Mouse (Mus musculus) urinary bladder, adult 2 months (tissue): ENCODE measurements at regions not wholly inside any gene's neighbourhood (a gene's known extent, or its start where the extent isn't known, plus 50 kb on each side); places are given as distances from the start of the nearest gene placed in this dataset.
"Not testable (repeated sequence)": the region's sequence is repeated elsewhere in the genome, so short reads cannot be mapped to it uniquely, and the experiment has no call there.

Source experiments
- DNase-seq: peaks from one replicate; pipeline ENCODE4 v3.0.0; 2022; ENCODE audit warnings: low spot score

DNA sequence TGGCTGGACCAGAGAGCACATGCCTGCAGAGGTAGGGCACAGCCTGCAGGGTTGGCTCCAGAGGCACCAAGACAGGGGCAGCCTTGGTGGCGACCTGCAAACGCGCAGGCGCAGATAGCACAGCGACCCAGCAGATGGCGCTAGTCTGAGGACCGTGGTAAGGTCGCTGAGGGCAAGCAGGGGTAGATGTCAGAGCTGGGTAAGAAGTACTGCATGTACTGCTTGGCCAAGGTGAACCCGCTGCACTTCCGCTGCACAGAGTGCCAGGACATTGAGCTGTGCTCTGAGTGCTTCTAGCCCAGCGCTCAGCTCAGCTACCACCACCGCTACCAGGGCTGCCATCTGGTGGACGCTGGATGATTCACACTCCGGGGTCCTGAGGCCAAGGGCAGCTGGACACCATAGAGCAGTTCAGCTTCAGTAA lies 68.3 kb downstream of the Hsp90b1 start:
- DNase-seq = peak; percentile 60

DNA sequence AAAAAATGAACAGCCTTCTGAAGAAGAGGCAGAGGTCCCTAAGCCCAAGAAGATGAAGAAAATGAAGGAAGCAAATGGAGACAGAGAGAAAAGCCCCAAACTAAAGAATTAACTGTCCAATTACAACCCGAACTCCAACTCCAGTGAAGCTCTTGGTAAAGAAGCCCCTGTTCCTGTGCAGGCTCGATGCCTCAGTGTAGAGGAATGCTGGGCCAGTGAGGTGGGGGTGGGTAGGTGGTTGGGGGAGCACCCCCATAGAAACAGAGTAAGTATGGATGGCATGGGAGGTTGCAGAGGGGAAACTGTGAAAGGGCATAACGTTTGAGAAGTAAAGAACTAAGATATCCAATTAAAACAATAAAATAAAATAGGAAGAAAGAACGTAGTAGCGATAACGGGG lies 68.8 kb downstream of the Hsp90b1 start:
- not testable (repeated sequence) for DNase-seq

DNA sequence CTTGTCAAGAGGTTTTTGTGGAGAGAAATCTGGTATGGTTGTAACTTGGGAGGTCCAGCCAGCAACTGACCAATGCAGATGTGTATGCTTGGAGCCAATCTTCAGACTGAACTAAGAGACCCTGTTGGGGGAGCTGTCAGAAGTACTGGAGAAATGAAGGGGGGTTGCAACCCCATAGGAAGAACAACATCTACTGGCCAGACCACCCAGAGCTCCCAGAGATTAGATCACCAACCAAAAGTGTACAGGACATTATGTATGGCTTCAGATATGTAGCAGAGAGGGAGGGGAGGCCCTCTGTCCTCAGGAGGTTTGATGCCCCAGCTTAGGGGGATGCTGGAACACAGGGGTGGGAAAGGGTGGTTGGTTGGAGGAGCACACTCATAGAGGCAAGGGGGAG lies 78.6 kb downstream of the Hsp90b1 start:
- not testable (repeated sequence) for DNase-seq

DNA sequence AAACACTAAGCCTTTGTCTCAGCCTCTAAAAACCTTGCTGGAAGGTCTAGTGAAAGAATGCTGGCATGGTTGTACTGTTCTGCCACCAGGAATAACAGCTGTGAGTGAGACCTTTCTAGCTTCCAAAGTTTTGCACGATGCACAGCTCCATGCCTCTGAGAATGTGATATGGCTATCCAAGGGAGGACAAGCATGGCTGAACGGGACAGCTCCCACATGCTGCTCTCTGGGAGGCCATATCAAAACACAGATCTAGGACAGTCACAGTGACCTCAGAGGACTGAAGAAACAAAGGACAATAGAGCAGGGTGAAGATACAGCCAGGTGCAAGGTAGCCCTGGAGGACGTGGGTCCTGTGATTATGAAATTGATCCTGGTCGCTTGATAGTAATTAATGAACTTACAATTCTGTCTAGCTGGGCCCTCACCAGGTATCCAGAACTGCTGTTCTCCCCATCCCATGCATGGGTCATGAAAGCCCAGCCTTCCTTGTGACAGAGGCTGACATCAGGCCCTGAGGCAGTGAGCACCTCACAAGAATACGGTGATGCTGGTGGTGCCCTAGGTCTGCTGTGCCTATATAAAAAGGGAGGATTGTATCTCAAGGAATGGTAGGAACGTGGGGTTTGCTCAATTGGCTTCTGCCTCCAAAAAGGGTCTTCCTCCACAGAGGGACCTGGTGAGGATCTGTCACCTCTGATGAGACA lies 87.2 kb downstream of the Hsp90b1 start:
- not testable (repeated sequence) for DNase-seq

DNA sequence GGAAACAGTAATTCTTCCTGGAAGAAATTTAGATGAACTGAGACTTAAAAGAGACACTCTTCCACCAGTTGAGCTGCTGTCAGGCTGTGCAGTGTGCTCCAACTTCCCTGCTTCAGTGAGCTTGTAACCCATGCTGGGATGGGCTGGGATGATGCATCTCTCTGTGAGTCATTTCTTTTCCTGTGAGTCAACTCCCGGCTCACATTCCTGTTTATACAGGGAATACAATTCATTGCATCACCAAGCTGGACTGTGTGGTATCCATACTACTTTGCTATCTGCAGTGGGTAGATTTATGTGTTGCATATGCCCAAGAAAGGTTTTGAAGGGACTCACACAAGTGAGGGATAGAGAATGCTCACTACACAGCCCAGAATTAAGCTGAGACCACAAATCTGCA lies 93.0 kb downstream of the Hsp90b1 start:
- DNase-seq = not testable (repeated sequence)

DNA sequence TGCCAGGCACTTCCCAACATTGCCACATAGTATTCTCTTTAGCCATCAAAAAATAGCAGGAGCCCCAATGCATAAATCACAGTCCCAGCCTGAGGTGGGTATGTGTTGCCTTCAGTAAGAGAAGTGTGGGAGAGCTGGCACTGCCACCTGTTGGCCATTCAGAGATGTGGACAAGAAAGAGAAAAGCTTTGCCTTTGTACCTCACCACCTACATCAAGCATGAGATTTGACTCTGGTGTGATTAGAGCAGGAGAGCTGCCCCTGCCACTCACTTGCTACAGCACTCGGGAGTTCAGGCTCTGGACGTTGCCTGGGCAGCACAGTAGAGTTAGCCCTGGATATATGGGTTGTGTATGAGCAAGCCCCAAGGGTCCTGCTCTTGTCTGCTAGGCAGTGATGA lies 95.3 kb downstream of the Hsp90b1 start:
- DNase-seq = not testable (repeated sequence)

DNA sequence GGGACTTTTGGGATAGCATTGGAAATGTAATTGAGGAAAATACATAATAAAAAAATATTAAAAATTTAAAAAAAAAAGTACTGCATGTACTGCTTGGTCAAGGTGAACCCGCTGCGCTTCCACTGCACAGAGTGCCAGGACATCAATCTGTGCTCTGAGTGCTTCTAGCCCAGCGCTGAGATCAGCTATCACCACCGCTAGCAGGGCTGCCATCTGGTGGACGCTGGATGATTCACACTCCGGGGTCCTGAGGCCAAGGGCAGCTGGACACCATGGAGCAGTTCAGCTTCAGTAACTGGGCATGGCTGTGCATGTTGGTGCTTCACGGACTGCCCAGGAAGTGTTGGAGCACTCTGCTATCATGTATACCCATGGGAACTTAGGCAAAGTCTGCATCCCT lies 102.1 kb upstream of the Syn3 start:
- DNase-seq = not testable (repeated sequence)

DNA sequence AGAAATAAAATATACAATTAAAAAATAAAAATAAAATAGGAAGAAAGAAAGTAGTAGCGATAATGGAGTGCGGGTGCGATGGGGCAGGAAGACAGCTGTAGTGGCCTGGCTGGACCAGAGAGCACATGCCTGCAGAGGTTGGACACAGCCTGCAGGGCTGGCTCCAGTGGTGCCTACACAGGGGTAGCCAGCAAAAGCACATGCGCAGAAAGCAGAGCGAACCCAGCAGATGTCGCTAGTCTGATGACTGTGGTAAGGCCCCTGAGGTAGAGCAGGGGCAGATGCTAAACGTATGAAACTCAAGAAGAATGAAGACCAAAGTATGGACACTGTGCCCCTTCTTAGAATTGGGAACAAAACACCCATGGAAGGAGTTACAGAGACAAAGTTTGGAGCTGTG lies 101.3 kb upstream of the Syn3 start:
- not testable (repeated sequence) for DNase-seq

DNA sequence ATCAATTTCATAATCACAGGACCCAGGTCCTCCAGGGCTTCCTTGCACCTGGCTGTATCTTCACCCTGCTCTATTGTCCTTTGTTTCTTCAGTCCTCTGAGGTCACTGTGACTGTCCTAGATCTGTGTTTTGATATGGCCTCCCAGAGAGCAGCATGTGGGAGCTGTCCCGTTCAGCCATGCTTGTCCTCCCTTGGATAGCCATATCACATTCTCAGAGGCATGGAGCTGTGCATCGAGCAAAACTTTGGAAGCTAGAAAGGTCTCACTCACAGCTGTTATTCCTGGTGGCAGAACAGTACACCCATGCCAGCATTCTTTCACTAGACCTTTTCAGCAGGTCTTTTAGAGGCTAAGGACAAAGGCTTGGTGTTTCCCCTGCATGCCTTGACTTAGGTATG lies 91.5 kb upstream of the Syn3 start:
- not testable (repeated sequence) for DNase-seq

DNA sequence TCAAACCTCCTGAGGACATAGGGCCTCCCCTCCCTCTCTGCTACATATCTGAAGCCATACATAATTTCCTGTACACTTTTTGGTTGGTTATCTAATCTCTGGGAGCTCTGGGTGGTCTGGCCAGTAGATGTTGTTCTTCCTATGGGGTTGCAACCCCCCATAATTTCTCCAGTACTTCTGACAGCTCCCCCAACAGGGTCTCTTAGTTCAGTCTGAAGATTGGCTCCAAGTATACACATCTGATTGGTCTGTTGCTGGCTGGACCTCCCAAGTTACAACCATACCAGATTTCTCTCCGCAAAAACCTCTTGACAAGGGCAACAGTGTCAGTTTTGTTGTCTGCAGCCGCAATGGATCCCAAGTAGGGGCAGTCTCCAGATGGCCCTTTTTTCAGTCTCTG lies 68.2 kb upstream of the Syn3 start:
- not testable (repeated sequence) for DNase-seq

DNA sequence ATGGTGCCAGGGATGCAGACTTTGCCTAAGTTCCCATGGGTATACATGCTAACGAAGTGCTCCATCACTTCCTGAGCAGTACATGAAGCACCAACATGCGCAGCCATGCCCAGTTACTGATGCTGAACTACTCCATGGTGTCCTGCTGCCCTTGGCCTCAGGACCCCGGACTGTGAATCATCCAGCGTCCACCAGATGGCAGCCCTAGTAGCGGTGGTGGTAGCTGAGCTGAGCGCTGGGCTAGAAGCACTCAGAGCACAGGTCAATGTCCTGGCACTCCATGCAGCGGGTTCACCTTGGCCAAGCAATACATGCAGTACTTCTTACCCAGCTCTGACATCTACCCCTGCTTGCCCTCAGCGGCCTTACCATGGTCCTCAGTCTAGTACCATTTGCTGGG lies 57.1 kb upstream of the Syn3 start:
- DNase-seq = no peak
